Mouse (Mus musculus) c-Kit-negative CD71-positive TER-119-positive erythroid progenitor cells, embryonic 14.5 days (primary cell): Measurements from ENCODE around the gene Rpl31.

Source experiments
- DNase-seq: peaks from one replicate; pipeline ENCODE4 v3.0.0-alpha.2; 2013; ENCODE audit warnings: low read depth, low spot score

Gene Rpl31

DNA sequence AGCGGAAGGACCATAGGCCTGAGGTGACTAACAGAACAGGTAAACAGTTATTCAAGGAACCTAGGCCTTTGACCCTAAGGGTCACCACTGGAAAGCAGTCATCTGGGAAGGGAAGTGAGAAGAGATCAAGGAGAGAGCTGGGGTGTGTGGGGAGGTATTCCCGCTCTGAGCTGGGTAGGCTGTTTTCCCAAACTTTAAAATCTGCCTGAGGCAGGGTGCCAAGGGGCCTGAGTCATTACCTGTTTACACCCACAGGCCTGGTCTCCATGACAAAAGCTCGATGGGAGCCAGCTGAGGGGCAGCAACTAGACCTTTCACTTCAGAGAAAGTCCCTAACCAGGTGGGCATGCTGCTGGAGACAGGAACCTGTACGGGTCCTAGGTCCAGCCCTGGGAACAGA is 31.6 kb downstream of the Rpl31 start:
- DNase-seq, result no peak

DNA sequence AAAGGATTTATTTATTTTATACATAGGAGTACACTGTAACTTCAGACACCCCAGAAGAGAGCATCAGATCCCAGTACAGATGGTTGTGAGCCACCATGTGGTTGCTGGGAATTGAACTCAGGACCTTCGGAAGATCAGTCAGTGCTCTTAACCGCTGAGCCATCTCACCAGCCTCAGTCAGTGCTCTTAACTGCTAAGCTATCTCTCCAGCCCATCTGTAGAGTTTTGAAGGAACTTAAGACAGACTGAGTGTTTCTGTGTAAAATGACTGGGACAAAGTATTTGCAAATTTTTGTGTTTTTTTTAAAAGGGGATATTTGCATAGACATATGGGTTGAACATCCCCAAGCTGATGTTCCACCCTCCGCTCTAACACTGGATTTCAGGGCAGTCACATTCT is 32.5 kb downstream of the Rpl31 start:
- DNase-seq, result no peak

DNA sequence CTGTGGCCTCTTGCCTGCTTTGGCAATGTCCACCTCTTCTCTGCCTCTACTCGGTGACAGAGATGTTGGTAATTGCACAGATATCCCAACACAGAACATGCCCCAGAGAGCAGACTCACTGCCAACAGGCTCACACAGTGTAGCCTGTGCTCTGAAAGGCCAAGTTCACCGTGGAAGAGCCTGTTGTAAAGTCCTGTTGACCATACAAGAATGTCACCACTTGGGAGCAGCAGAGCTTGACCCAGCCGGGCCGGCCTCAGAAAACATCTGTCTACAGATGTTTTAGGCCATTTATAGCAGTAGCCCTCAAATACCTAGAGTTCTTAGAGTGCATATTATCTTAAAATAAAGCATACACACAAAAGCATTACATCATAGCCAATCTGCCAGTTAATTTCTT is 39.5 kb downstream of the Rpl31 start:
- DNase-seq, result no peak

DNA sequence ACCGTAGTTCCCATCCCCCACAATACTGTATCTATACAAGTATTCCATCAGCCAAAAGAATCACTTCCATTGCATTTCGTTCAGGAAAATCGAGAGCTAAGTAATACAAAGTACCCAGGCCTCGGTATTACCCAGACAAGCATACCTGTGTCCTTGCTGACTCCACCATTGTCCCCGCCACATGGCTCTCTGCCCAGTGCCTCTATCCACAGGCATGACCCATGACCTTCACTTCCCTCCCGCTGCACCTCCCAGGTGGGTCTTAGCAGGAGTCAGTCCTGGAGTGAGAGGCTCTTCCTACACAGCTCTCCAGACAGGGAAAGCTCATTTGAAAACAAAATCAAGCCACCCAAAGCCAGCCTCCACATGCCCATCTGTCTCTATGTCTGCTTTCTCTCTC is 40.5 kb downstream of the Rpl31 start:
- DNase-seq, result no peak

DNA sequence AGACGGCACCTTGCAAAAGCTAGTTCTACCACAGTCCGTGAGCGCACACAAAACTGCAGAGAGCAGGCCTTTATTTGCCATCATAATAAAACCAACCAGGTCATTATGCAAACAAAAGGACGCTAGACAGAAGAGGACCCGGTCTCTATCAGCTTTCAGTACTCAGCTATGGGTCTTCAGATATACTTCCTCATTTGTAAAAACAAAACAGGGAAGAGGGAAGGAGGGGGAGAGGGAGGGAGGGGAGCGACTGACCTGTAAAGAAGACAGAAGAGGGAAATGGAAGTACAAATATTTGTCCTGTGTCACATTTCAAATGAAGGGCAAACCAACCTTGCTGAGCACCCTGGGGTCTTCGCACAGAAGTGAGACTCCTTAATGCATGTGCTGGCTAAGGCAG is 41.0 kb downstream of the Rpl31 start:
- no peak for DNase-seq

DNA sequence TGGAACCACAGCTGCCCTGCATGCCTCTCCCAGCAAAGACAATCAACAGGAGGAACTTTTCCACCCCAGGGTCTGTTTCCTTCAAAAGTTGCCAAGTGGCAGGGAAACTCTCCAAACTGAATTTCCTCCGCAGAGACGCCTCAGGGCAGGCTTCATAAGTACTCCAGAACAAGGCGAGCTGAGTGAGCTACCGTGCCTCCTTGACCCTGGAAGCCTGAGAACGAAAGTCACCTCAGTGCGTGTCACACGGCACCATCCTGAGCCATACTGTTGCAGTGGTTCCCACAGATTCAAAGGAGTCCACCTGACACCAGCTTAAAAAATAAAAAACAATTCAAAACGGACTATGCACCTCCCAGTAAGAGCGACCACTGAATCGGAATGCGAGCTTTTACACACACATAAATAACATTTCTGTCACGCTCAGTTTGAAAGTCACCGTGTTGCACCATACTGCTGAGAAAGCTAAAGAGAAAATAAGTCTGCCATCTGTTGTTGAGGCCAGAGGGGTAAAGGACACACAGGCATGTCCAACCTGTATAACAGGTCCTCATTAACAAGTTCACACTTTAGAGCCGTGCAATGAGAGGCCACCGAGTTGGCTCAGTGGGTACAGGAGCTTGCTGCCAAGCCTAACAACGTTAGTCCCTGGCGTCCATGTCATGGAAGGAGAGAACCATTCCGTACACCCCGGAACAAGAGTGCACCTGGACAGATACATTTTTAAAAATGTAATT is 42.6 kb downstream of the Rpl31 start:
- no peak for DNase-seq

DNA sequence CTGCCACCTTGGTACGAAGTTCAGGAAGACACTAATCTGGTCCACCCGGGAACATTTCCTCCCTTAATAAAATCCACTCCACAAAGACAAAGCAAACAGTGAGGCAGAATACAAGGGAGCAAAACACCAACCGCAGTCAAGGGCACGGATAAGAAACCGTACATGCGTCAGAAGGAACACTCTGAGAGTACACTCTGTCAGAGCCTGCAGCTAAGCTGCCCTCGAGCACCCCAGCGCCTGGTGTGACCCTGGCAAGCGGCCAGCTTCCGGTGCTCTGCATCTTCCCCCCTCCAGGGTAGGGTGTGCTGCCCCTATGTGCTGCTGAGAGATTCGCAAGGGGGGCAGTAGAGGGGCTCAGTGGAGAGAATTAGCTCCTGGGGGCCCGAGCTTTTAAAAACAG is 50.2 kb downstream of the Rpl31 start:
- DNase-seq, result no peak

DNA sequence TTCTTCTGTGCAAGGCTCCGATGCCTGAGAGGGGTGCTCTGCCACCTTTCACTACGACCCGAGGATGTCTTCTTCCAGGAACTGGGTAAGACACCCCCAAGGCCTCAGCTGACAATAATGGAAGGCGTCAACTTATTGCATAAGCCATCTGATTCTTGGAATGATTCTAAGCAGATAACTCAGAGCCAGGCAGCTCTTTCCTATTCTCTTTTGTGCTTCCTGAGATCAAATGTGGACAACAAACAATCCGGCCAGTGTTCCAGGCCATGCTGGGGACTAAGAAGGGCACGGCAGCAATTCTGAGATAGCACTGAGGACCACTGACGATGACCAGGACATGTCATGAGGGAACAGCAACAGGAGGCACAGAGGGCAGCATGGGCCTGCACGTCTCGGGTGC is 51.2 kb downstream of the Rpl31 start:
- DNase-seq, result no peak

DNA sequence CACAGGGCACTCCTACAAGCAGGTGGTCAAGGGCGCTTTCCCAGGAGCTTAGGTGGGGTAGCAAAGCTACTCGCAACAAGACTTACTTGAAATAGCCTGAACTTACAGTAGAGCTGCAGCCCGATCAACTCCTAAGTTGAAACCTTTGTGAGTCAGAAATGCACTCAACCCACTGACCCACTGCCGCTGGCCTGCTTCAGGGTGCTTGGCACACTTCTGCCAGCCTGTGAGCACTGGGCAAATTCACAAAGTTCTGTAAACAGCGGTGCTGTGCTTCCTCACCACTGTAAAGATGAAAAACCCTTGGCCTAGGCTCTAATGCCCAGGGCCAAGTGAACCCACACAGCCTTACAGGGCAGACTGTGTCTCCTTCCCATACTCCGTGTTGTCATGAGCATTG is 53.3 kb downstream of the Rpl31 start:
- DNase-seq, result no peak
